Mouse (Mus musculus): ENCODE results near the gene Tmem164. TPM values are rescaled to one million over a fixed set of nuclear protein-coding genes. Genes with fewer than 3 reads are reported as not detected.

The Tmem164 gene
- polyA plus RNA-seq, 1 experiment from 2014 or later = 55.3 TPM

DNA sequence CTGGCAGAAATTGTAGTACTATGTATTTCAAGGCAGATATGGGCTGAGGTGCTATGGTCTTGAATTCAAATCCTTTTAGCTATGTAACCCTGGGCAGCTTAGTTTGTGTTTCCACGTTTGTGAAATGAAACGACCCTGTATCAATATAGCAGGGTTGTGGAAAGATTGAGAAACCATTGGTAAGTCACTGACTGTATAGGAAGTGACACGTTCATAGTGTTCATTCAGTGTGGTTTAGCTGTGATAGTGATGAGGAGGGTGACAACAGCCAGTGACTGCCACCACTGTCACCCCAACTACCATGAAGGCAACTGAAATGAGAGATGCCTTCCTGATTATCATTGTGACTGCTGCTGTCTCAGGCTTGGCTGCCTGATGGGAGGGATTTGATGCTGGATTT lies 13.7 kb downstream of the Tmem164 start:
- H3K36me3 ChIP-seq = peaks cover 20% of the 10 kb centered on the region; the same call in 1 of the 2 replicates
- no peak overlapping the region for H3K27ac ChIP-seq
- H3K9me3 ChIP-seq = no peaks in the 10 kb centered on the region
- no peaks in the 10 kb centered on the region; the same call in 1 of the 2 replicates for H3K27me3 ChIP-seq (ENCODE audit: insufficient read depth, poor library complexity, severe bottlenecking)
- H3K4me3 ChIP-seq = no peak overlapping the region
- peaks cover 7% of the 10 kb centered on the region; the same call in 1 of the 2 replicates for H3K4me1 ChIP-seq
- WGBS = 71% methylated on average over 3 of the region's 3 CpGs
- no peak for DNase-seq (ENCODE audit: low spot score)

DNA sequence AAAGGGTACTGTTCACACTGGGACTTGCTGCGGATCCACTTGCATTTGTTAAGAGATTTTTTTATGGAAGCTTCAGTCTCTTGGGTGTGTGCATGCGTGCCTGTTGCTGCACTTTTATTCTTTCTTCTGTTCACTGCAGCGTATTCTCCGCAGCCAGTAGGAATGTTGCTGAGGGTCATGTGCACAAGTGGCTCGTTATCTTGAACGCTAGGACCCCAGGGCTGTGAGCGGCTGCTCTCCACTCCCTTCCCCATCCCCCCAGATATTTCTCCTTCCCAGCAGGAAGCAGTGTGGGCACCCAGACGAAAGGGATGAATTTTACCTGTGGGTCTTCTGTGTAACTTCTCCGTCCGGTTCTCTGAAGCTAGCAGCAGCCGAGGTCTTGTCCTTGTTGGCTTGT lies 15.6 kb downstream of the Tmem164 start:
- no peak for DNase-seq (ENCODE audit: low spot score)
- Histone ChIP-seq H3K9me3 (no peaks in the 10 kb centered on the region), H3K27me3 (ENCODE audit: insufficient read depth, poor library complexity, severe bottlenecking) (no peaks in the 10 kb centered on the region; the same call in 1 of the 2 replicates), H3K27ac (no peak overlapping the region), H3K4me3 (no peak overlapping the region), H3K4me1 (peaks cover 7% of the 10 kb centered on the region; the same call in 1 of the 2 replicates), H3K36me3 (peaks cover 23% of the 10 kb centered on the region; the same call in 1 of the 2 replicates)
- 59% methylated on average over 11 of the region's 11 CpGs for WGBS

DNA sequence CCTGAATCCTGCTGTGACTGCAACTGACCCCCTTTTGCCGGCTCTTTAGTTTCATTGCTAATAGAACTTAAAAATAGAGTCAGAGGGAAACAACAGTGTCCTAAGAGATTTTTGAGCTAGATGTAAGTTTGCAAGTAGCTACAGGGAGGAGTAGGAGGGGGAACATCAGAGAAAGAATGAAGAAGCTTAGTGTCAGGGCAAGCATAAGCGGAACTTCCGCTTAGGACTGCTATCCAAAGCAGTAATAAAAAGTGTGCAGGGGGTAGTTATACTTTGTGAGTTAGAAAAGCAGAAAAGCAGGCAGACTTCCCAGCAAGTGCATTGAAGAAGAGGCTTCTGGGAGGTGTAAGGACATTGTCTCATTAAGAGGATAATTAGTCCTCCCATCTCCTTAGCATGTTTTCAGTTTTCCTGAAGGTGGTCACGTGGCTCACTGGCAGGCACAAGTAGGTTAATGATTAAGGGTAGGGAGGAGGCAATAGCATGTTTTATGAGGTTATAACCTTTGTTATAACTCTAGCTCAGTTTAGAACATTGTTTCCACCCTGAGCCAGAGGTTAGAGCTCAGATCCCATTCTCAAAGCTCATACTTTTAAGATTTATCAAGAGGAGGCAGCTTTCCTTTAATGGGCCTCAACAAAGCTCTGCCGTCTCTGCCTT lies 16.5 kb downstream of the Tmem164 start:
- Histone ChIP-seq H3K36me3 (peaks cover 25% of the 10 kb centered on the region; the same call in 1 of the 2 replicates), H3K9me3 (no peaks in the 10 kb centered on the region), H3K27ac (no peak overlapping the region), H3K27me3 (ENCODE audit: insufficient read depth, poor library complexity, severe bottlenecking) (no peaks in the 10 kb centered on the region; the same call in 1 of the 2 replicates), H3K4me3 (no peak overlapping the region), H3K4me1 (peaks cover 7% of the 10 kb centered on the region; the same call in 1 of the 2 replicates)
- DNase-seq (ENCODE audit: low spot score) = no peak
- 84% methylated on average over 5 of the region's 5 CpGs for WGBS

DNA sequence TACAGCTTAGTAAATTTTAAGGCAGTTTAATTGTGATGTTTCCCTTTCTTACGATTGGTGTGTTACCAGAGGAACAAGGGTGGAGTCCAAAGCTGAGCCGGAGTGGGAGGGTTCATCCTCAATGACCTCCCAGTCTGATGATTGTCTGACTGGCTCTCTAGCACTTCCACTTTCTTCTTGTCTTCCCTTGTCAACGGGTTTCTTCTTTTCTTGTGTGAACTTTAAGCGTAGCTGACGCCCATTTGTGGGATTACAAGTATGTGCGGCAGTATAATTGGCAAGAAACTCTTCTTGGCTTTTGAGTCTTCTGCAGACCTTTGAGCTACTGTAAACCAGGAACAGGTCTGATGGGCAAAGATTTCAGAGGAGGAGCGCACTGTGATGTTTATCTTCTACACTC lies 17.0 kb downstream of the Tmem164 start:
- no peak overlapping the region for H3K4me3 ChIP-seq
- H3K36me3 ChIP-seq = peaks cover 25% of the 10 kb centered on the region; the same call in 1 of the 2 replicates
- H3K9me3 ChIP-seq = no peaks in the 10 kb centered on the region
- no peaks in the 10 kb centered on the region; the same call in 1 of the 2 replicates for H3K27me3 ChIP-seq (ENCODE audit: insufficient read depth, poor library complexity, severe bottlenecking)
- WGBS = 85% methylated on average over 7 of the region's 7 CpGs
- H3K4me1 ChIP-seq = peaks cover 7% of the 10 kb centered on the region; the same call in 1 of the 2 replicates
- no peak for DNase-seq (ENCODE audit: low spot score)
- H3K27ac ChIP-seq = no peak overlapping the region

DNA sequence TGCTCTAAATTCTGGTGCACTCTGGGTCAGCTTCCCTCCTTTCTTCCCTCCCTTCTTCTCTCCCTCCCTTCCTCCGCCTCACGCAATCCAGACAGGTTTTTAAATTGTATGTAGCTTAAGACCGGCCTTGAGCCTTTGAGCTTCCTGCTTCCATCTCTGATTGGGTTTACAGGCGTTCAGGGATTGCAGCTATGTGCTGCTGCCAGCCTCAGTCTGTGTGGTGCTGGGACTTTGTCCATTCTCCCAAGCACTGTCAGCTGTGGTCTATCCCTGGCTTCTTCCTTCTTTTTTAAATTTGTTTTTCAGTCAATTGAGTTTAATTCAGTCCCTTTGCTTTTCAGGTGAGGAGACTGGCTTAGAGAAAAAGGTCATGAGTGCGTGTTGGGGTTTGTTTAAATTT lies 20.9 kb downstream of the Tmem164 start:
- H3K27ac ChIP-seq = no peak overlapping the region

DNA sequence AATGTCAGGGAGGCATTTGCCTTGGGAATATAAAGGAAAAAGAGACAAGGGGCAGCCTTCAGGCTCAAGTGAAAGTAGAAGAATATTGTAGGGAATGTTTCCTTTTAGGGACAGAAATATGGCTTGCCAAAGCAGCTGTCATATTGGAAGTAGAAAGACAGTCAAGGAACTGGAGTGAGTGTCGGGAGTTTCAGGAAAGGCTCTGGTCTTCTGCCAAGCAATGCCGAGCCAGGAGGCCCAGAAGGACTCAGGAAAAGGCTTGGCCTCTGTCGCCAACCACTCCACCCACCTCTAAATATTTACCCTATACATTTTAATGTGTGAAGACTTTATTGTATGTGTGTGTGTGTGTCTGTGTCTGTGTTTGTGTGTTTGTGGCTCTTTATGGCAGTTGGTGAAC lies 21.4 kb downstream of the Tmem164 start:
- Histone ChIP-seq H3K27ac (no peak overlapping the region), H3K36me3 (peaks cover 36% of the 10 kb centered on the region), H3K27me3 (ENCODE audit: insufficient read depth, poor library complexity, severe bottlenecking) (no peaks in the 10 kb centered on the region; the same call in 1 of the 2 replicates), H3K4me1 (no peaks in the 10 kb centered on the region), H3K9me3 (no peaks in the 10 kb centered on the region), H3K4me3 (no peak overlapping the region)
- WGBS = 63% methylated on average over 3 of the region's 3 CpGs
- no peak for DNase-seq (ENCODE audit: low spot score)

More for the DNA sequence above, 20.9 kb downstream of the Tmem164 start:
- Histone ChIP-seq H3K4me3 (no peak overlapping the region), H3K36me3 (peaks cover 31% of the 10 kb centered on the region; the same call in 1 of the 2 replicates), H3K9me3 (no peaks in the 10 kb centered on the region), H3K4me1 (no peaks in the 10 kb centered on the region), H3K27me3 (ENCODE audit: insufficient read depth, poor library complexity, severe bottlenecking) (no peaks in the 10 kb centered on the region; the same call in 1 of the 2 replicates)
- WGBS = 76% methylated on average over 5 of the region's 5 CpGs
- DNase-seq (ENCODE audit: low spot score) = no peak

DNA sequence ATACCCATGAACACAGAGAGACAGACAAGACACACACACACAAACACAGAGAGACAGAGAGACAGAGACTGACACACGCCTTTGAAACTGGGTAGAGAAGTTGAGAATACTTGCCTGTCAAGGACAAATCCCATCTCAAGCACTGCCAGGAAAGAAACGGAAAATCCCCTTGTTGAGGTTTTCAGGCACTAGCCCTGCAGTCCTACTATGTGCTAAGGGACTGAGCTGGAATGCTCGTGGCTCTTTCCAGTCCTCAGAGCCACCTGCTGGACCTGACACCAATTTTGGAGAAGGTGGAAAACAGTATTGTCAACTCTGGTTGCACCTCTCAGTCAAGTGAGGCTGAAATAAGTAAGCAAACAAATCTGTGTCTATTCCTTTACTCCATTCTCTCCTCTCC lies 22.7 kb downstream of the Tmem164 start:
- WGBS = 74% methylated on average over 3 of the region's 3 CpGs

DNA sequence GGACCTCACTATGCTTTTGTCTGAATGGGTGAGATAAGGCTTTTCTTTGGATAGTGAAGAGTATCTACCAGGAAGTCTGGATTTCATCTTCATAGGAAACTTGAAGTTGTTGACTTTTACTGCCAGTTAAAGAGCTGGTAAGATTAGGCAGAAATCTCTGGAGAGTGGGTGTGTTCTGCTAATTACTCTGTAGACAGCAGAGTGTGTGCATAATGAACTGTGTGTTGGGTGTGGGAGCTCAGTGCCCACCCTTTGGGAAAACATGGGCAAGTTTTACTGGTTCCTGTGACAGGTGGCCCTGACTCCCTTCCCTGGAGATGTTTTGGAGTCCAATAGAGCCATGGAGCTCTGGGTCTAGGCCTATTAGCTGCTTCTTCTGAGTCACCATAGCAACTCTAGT lies 27.1 kb downstream of the Tmem164 start:
- H3K9me3 ChIP-seq = no peaks in the 10 kb centered on the region
- no peaks in the 10 kb centered on the region for H3K27me3 ChIP-seq (ENCODE audit: insufficient read depth, poor library complexity, severe bottlenecking)
- no peak overlapping the region for H3K27ac ChIP-seq
- H3K4me1 ChIP-seq = no peaks in the 10 kb centered on the region
- H3K36me3 ChIP-seq = peaks cover 20% of the 10 kb centered on the region
- no peak for DNase-seq (ENCODE audit: low spot score)
- H3K4me3 ChIP-seq = no peak overlapping the region

More for the DNA sequence above, 22.7 kb downstream of the Tmem164 start:
- Histone ChIP-seq H3K9me3 (no peaks in the 10 kb centered on the region), H3K4me1 (no peaks in the 10 kb centered on the region), H3K4me3 (no peak overlapping the region), H3K27ac (no peak overlapping the region), H3K27me3 (ENCODE audit: insufficient read depth, poor library complexity, severe bottlenecking) (no peaks in the 10 kb centered on the region; the same call in 1 of the 2 replicates), H3K36me3 (peaks cover 36% of the 10 kb centered on the region)
- DNase-seq (ENCODE audit: low spot score) = no peak

DNA sequence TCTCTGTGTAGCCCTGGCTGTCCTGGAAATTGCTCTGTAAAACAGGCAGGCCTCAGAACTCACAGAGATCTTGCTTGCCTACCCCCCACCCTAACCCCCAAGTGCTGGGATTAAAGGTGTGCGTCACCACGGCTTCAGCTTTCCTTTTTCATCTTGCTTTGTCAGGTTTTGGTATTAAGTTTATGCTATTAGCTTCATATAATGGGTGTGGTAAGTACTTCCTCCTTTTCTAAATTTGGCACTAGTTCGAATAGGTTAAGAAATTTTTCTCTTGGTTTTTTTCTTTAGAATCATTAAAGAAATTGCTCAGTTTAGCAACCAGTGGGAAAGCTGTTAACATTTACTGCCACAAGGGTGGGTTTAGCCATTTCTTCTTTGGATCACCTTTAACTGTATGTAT lies 34.8 kb downstream of the Tmem164 start:
- Histone ChIP-seq H3K4me3 (no peak overlapping the region), H3K27ac (no peak overlapping the region), H3K4me1 (no peaks in the 10 kb centered on the region), H3K36me3 (peaks cover 7% of the 10 kb centered on the region; the same call in 1 of the 2 replicates), H3K27me3 (ENCODE audit: insufficient read depth, poor library complexity, severe bottlenecking) (no peaks in the 10 kb centered on the region), H3K9me3 (no peaks in the 10 kb centered on the region)
- 85% methylated on average over 3 of the region's 3 CpGs for WGBS
- DNase-seq (ENCODE audit: low spot score) = no peak

DNA sequence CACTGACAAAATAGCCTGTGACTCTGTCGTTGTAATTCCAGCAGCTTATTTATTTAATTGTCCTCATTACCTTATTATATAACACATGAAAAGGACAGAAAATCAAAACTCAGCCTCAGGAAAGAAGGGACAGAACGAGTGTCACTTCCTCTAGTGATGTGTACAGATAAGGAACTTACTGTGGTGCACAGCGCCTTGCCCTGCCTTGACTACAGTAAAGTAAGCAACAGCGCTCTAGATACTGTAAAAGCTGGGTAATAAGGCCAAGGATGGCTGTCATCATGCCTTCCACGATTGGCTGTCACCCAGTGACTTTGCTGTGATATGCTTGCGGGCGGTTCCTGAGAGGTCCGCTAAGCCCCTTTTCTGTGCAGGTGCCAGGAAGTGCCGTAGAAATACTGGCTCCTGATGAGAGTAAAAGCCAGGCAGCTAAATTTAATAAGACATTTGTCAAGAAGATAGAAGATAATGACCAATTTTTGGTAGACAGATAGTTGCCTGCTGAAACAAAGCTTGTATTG lies 36.8 kb downstream of the Tmem164 start:
- no peaks in the 10 kb centered on the region for H3K9me3 ChIP-seq
- WGBS = 81% methylated on average over 9 of the region's 9 CpGs
- no peaks in the 10 kb centered on the region for H3K4me1 ChIP-seq
- H3K4me3 ChIP-seq = no peak overlapping the region
- H3K27me3 ChIP-seq (ENCODE audit: insufficient read depth, poor library complexity, severe bottlenecking) = no peaks in the 10 kb centered on the region
- no peak overlapping the region for H3K27ac ChIP-seq
- peaks cover 7% of the 10 kb centered on the region; the same call in 1 of the 2 replicates for H3K36me3 ChIP-seq
- DNase-seq (ENCODE audit: low spot score) = no peak

DNA sequence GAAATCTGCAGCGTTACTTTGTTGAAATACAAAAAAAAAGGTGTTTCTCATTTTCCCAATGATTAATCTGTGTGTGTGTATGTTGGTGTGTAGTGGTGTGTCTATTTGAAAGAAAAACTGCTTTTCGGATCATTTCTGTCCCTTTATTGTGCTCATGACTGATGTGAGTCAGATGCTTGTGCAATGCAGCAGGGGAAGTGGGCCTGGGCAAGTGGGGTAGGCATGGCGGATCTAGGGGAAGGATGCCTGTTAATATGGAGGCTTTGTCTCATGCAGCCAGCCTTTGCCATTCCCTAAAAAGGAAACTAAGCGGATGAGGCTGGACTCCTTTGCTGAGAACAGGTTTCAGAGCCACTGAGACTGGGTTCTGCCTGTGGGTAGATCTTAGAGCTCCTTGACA lies 37.6 kb downstream of the Tmem164 start:
- no peak for DNase-seq (ENCODE audit: low spot score)
- H3K4me3 ChIP-seq = no peak overlapping the region
- peaks cover 3% of the 10 kb centered on the region; the same call in 1 of the 2 replicates for H3K4me1 ChIP-seq
- H3K9me3 ChIP-seq = no peaks in the 10 kb centered on the region
- no peak overlapping the region for H3K27ac ChIP-seq
- no peaks in the 10 kb centered on the region for H3K27me3 ChIP-seq (ENCODE audit: insufficient read depth, poor library complexity, severe bottlenecking)
- H3K36me3 ChIP-seq = peaks cover 7% of the 10 kb centered on the region; the same call in 1 of the 2 replicates
- 84% methylated on average over 4 of the region's 4 CpGs for WGBS

DNA sequence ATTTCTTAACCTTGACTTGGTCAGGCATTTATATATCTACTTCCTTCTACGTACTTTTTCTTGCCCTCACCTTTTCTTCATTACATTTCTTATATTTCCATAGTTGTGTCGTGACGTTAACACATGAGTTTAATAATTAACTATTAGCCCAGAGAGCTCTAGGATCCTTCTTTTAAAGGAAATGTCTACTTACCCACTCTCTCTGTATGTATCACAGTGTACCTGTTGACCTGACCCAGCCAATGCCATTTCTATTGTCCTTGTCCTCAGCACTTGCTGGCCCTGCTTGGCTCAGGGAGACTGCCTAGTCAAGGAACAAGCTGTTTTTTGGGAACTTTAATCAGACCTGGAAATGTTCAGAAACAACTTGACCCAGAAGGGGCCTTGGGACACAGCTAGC lies 40.7 kb downstream of the Tmem164 start:
- Histone ChIP-seq H3K27ac (no peak overlapping the region), H3K4me1 (peaks cover 10% of the 10 kb centered on the region; the same call in 1 of the 2 replicates), H3K36me3 (peaks cover 7% of the 10 kb centered on the region; the same call in 1 of the 2 replicates), H3K27me3 (ENCODE audit: insufficient read depth, poor library complexity, severe bottlenecking) (no peaks in the 10 kb centered on the region; the same call in 1 of the 2 replicates), H3K9me3 (no peaks in the 10 kb centered on the region), H3K4me3 (no peak overlapping the region)
- whole genome bisulfite sequencing = 84% methylated on average over 3 of the region's 3 CpGs
- DNase-seq (ENCODE audit: low spot score) = no peak

DNA sequence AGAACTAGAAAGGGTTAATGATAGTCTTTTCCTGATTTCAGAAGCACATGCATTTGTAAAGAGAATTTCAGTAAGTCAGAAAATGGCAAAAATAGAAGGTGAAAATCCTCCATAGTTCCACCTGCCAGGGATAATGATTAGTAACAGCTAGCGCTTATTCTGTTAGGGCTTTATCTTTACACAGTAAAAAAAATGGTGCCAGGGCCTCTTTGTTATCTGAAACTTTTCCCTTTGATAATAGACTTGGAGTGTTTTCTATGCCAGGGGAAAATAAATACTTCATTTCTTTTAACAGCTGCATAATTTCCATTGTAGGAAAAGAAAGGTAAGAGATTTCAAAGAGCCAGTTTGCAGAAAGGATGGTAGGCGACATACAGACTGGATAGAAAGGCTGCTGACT lies 43.0 kb downstream of the Tmem164 start:
- peaks cover 6% of the 10 kb centered on the region; the same call in 1 of the 2 replicates for H3K36me3 ChIP-seq
- DNase-seq (ENCODE audit: low spot score) = no peak
- WGBS = 58% methylated on average over 2 of the region's 2 CpGs
- H3K4me1 ChIP-seq = peaks cover 10% of the 10 kb centered on the region; the same call in 1 of the 2 replicates
- no peak overlapping the region for H3K27ac ChIP-seq
- no peaks in the 10 kb centered on the region for H3K9me3 ChIP-seq
- no peak overlapping the region for H3K4me3 ChIP-seq
- peaks cover 5% of the 10 kb centered on the region; the same call in 1 of the 2 replicates for H3K27me3 ChIP-seq (ENCODE audit: insufficient read depth, poor library complexity, severe bottlenecking)

Measured in heart, embryonic 10.5 days (tissue).